Mouse (Mus musculus): ENCODE measurements around the gene Stx1a. TPM values are rescaled to one million over a fixed set of nuclear protein-coding genes. Genes with fewer than 3 reads are reported as not detected.

Gene Stx1a
- polyA plus RNA-seq, 1 experiment, result 12.1 TPM

- Histone ChIP-seq H3K4me1 (ENCODE audit: control insufficient read depth, insufficient read depth, low read length) (peaks cover 4% of the 10 kb centered on the region), H3K27me3 (ENCODE audit: control insufficient read depth, insufficient read depth, low read length) (no peaks in the 10 kb centered on the region), H3K27ac (ENCODE audit: insufficient read depth, low read length) (no peak overlapping the region), H3K4me3 (replicated peaks; ENCODE audit: insufficient read depth, low read depth, low read length) (no peak overlapping the region)
- peak; percentile 77 to 89 for DNase-seq
- TF ChIP-seq CTCF (IDR thresholded peaks at IDR 0.05; ENCODE audit: borderline replicate concordance, insufficient read depth, low read depth, low read length) (peak; percentile 95), POLR2A (IDR thresholded peaks at IDR 0.05; ENCODE audit: borderline replicate concordance, insufficient read depth, low read length) (no peak)
- 14% methylated on average over 7 of the region's 7 CpGs for WGBS
Measured at GRCm38 (mm10) chr5:135015497-135015896, 7.8 kb upstream of the Stx1a start.

DNA sequence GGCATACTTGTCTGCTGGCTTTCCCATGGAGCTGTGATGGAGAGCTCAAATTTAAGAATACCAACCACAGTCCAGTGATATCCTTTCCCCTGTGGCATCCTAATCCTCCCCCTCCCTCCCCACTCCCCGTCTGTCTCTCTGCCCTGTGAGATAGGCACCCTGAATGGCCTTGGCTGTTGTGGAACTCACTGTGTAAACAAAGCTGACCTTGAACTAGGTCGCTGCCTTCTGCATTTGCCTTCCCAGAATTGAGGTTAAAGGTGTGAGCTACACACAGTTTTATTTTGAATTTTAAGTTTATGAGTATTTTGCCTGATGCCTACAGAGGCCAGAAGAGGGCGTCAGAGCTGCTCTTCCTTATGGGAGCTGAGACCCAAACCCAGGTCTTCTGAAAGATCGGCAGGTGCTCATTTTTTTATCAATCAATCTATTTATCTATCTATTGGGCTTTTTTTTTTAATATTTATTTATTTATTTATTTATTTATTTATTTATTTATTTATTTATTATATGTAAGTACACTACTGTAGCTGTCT, 7.0 kb upstream of the Stx1a start:
- Histone ChIP-seq H3K27ac (ENCODE audit: insufficient read depth, low read length) (no peak overlapping the region), H3K4me1 (ENCODE audit: control insufficient read depth, insufficient read depth, low read length) (peaks cover 3% of the 10 kb centered on the region), H3K4me3 (replicated peaks; ENCODE audit: insufficient read depth, low read depth, low read length) (no peak overlapping the region), H3K27me3 (ENCODE audit: control insufficient read depth, insufficient read depth, low read length) (no peaks in the 10 kb centered on the region)
- 53% methylated on average over 4 of the region's 4 CpGs for WGBS
- no peak for DNase-seq
- TF ChIP-seq POLR2A (IDR thresholded peaks at IDR 0.05; ENCODE audit: borderline replicate concordance, insufficient read depth, low read length) (no peak), CTCF (IDR thresholded peaks at IDR 0.05; ENCODE audit: borderline replicate concordance, insufficient read depth, low read depth, low read length) (no peak)

GRCm38 (mm10) chr5:135021814-135022213, 1.5 kb upstream of the Stx1a start:
- DNase-seq, result peak; percentile 93 to 95
- no peak for TF ChIP-seq CTCF (IDR thresholded peaks at IDR 0.05; ENCODE audit: borderline replicate concordance, insufficient read depth, low read depth, low read length)
- TF ChIP-seq POLR2A (IDR thresholded peaks at IDR 0.05; ENCODE audit: borderline replicate concordance, insufficient read depth, low read length), result no peak
- Histone ChIP-seq H3K27me3 (ENCODE audit: control insufficient read depth, insufficient read depth, low read length) (no peaks in the 10 kb centered on the region), H3K4me1 (ENCODE audit: control insufficient read depth, insufficient read depth, low read length) (peaks cover 10% of the 10 kb centered on the region), H3K27ac (ENCODE audit: insufficient read depth, low read length) (no peak overlapping the region), H3K4me3 (replicated peaks; ENCODE audit: insufficient read depth, low read depth, low read length) (no peak overlapping the region)
- WGBS, result 3% methylated on average over 6 of the region's 6 CpGs

DNA sequence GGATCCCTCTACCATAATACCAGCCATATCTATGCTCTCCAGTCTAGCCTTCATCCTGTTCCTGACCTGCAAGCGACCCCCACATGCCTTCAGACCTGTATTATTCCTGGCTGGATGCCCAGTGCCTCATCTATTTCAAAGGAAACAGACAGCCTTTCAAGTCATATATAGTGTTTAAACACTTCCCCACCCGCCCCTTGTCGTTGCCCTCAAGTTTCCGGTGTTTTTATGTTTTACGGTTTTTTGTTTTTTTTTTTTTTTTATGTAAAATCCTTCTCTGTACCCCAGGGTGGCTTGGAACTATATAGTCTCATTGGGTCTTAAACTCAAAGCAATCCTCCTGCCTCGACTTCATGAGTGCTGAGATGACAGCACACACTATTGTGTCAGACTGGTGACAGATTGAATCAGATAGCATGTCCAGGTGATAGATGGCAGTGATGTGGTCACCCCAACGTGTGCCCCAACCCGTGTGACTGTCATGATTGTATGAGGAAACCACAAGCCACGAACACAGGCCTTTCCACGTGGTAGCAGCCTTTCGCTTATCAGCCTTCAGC, 1.5 kb downstream of the Stx1a start:
- Histone ChIP-seq H3K4me1 (ENCODE audit: control insufficient read depth, insufficient read depth, low read length) (peaks cover 18% of the 10 kb centered on the region), H3K27me3 (ENCODE audit: control insufficient read depth, insufficient read depth, low read length) (no peaks in the 10 kb centered on the region), H3K27ac (ENCODE audit: insufficient read depth, low read length) (no peak overlapping the region), H3K4me3 (replicated peaks; ENCODE audit: insufficient read depth, low read depth, low read length) (no peak overlapping the region)
- WGBS, result 87% methylated on average over 11 of the region's 11 CpGs
- DNase-seq, result no peak
- no peak for TF ChIP-seq CTCF (IDR thresholded peaks at IDR 0.05; ENCODE audit: borderline replicate concordance, insufficient read depth, low read depth, low read length)
- no peak for TF ChIP-seq POLR2A (IDR thresholded peaks at IDR 0.05; ENCODE audit: borderline replicate concordance, insufficient read depth, low read length)

GRCm38 (mm10) chr5:135025899-135026298, 2.6 kb downstream of the Stx1a start:
- no peak for TF ChIP-seq CTCF (IDR thresholded peaks at IDR 0.05; ENCODE audit: borderline replicate concordance, insufficient read depth, low read depth, low read length)
- DNase-seq, result no peak
- Histone ChIP-seq H3K4me1 (ENCODE audit: control insufficient read depth, insufficient read depth, low read length) (peaks cover 18% of the 10 kb centered on the region), H3K27me3 (ENCODE audit: control insufficient read depth, insufficient read depth, low read length) (no peaks in the 10 kb centered on the region), H3K4me3 (replicated peaks; ENCODE audit: insufficient read depth, low read depth, low read length) (no peak overlapping the region), H3K27ac (ENCODE audit: insufficient read depth, low read length) (no peak overlapping the region)
- 60% methylated on average over 7 of the region's 7 CpGs for WGBS

GRCm38 (mm10) chr5:135029007-135029854, 5.9 kb downstream of the Stx1a start:
- WGBS, result 37% methylated on average over 18 of the region's 18 CpGs
- Histone ChIP-seq H3K27ac (ENCODE audit: insufficient read depth, low read length) (no peak overlapping the region), H3K4me1 (ENCODE audit: control insufficient read depth, insufficient read depth, low read length) (peaks cover 9% of the 10 kb centered on the region; the same call in 1 of the 2 replicates), H3K4me3 (replicated peaks; ENCODE audit: insufficient read depth, low read depth, low read length) (no peak overlapping the region), H3K27me3 (ENCODE audit: control insufficient read depth, insufficient read depth, low read length) (no peaks in the 10 kb centered on the region)
- TF ChIP-seq POLR2A (IDR thresholded peaks at IDR 0.05; ENCODE audit: borderline replicate concordance, insufficient read depth, low read length) (no peak), CTCF (IDR thresholded peaks at IDR 0.05; ENCODE audit: borderline replicate concordance, insufficient read depth, low read depth, low read length) (no peak)
- DNase-seq, result peak; percentile 77 to 82

DNA sequence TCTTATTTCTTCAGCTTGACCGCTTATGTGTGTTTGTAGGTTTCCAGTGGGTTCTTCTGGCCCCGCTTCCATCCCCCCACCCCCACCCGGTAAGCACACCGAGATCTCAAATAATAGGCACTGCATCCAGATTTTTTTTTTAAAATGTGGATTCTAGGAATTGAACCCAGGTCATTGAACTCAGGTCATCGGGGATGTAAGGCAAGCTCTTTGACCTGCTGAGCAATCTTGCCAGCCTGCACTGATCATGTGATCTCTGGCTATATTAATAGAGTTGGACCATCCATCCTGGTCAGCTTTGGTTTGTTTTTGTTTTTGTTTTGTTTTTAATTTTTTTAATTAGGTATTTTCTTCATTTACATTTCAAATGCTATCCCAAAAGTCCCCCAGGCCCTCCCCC, 9.3 kb downstream of the Stx1a start:
- TF ChIP-seq CTCF (IDR thresholded peaks at IDR 0.05; ENCODE audit: borderline replicate concordance, insufficient read depth, low read depth, low read length) (no peak), POLR2A (IDR thresholded peaks at IDR 0.05; ENCODE audit: borderline replicate concordance, insufficient read depth, low read length) (no peak)
- WGBS, result 94% methylated on average over 5 of the region's 5 CpGs
- Histone ChIP-seq H3K27ac (ENCODE audit: insufficient read depth, low read length) (no peak overlapping the region), H3K4me3 (replicated peaks; ENCODE audit: insufficient read depth, low read depth, low read length) (no peak overlapping the region), H3K4me1 (ENCODE audit: control insufficient read depth, insufficient read depth, low read length) (peaks cover 9% of the 10 kb centered on the region; the same call in 1 of the 2 replicates), H3K27me3 (ENCODE audit: control insufficient read depth, insufficient read depth, low read length) (no peaks in the 10 kb centered on the region)
- DNase-seq, result no peak

DNA sequence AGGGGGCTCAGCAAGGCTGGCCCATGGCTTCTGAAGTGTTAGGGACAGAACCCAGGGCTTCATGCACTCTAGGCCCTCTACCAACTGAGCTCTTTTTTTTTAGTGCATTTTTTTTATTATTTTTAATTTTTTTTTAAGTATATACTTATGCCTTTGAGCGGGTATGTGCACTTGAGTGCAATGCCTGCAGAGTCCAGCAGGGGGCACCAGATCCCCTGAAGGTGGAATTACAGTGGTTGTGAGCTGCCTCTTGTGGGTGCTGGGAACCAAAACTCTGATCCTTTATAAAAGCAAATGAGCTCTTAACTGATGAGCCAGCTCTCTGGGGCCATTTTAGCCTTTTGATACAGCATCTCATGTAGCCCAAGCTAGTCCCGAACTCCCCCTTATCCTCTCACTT, 11.3 kb downstream of the Stx1a start:
- DNase-seq, result no peak

More for the DNA sequence above, 11.3 kb downstream of the Stx1a start:
- H3K4me1 ChIP-seq (ENCODE audit: control insufficient read depth, insufficient read depth, low read length), result no peaks in the 10 kb centered on the region
- no peak overlapping the region for H3K27ac ChIP-seq (ENCODE audit: insufficient read depth, low read length)
- H3K4me3 ChIP-seq (replicated peaks; ENCODE audit: insufficient read depth, low read depth, low read length), result no peak overlapping the region
- WGBS, result 99% methylated on average over 2 of the region's 2 CpGs
- no peak for TF ChIP-seq POLR2A (IDR thresholded peaks at IDR 0.05; ENCODE audit: borderline replicate concordance, insufficient read depth, low read length)
- TF ChIP-seq CTCF (IDR thresholded peaks at IDR 0.05; ENCODE audit: borderline replicate concordance, insufficient read depth, low read depth, low read length), result no peak
- H3K27me3 ChIP-seq (ENCODE audit: control insufficient read depth, insufficient read depth, low read length), result no peaks in the 10 kb centered on the region
